Mouse (Mus musculus): ENCODE measurements at regions not wholly inside any gene's neighbourhood (a gene's known extent, or its start where the extent isn't known, plus 50 kb on each side); places are given as distances from the start of the nearest gene placed in this dataset.

DNA sequence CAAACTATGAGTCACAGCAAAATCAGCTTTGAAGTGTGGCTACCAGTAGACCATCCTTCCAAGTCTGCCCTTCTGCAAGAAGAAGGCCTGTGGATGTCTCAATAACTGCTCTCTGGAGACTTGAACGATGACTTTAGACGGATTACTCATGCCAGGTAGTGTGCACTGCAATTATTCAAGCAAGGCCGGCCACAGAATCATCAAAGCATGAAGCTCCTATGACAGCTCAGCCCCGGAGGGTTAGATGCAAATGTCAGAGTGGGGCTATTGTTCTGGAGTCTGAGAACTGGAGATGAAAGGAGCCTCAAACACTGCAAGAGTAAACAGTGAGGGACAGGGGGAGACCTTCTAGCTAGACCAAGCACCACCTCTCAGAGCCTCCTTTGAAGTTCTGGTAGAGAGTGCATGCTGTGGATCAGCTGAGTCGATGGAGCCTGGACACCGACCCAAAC lies 173.8 kb upstream of the Dmrta1 start:
- no peak for TF ChIP-seq CTCF (IDR thresholded peaks at IDR 0.05; ENCODE audit: borderline replicate concordance, extremely low read depth, insufficient read depth, insufficient read length)
- TF ChIP-seq POLR2A (IDR thresholded peaks at IDR 0.05; ENCODE audit: borderline replicate concordance, extremely low read depth, insufficient read depth, insufficient read length, poor library complexity, severe bottlenecking) = no peak
